Mouse (Mus musculus) small intestine, adult 2 months (tissue): ENCODE data around the gene Cbl.

Experiments
- CTCF ChIP-seq: fragments of 200-500 bp; IDR thresholded peaks from 2 replicates; pipeline ENCODE4 v1.5.1; 2012; ENCODE audit warnings: low read depth, mild to moderate bottlenecking, control low read depth, inconsistent platforms, low read length, moderate library complexity, mixed read lengths; ENCODE audit not compliant: insufficient replicate concordance, insufficient read length; ENCODE audit errors: extremely low read depth
- POLR2A ChIP-seq: fragments of 200-500 bp; IDR thresholded peaks from 2 replicates; pipeline ENCODE4 v1.6.1; 2012; ENCODE audit warnings: low read depth, mild to moderate bottlenecking, control low read depth, inconsistent platforms, low read length, moderate library complexity

- no peak for TF ChIP-seq CTCF
- TF ChIP-seq POLR2A = no peak
These were observed 9.8 kb upstream of the Cbl start for GRCm38 (mm10) chr9:44243621-44244020.
